In the genomic region with DNA sequence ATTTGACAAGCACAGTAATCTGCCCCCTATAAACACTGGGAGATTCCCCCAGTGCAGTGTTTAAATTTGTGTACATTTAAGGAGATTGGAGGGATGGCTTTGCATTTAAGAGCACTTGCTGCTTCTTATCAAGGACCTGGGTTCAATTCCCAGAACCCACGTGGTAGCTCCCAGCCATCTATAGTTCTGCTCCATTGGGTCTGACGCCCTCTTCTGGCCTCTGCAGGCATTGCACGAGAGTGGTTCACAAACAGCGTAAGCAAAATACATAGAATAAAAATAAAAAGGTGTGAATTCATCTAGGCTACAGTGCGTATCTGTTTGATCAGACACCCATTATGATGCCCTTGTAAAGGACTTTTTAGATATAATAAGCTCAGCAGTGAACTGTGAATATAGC, we compare ENCODE assay signal across 11 mouse cellular contexts. TPM values are rescaled to one million over a fixed set of nuclear protein-coding genes. Genes with fewer than 3 reads are reported as not detected.
DNase-seq lines count a peak whose midpoint lies in the region; ATAC-seq and TF ChIP-seq lines count a peak whose summit lies in the region.
"Had no signal": no experiment of that assay in that cellular context is flagged by ENCODE, and none has a peak within 500 bp of the region (broad histone marks: within the 10 kb centered on the region; RNA-seq: fewer than 3 reads in every experiment).

No protein-coding gene starts in this region.

- no peaks in the 10 kb centered on the region for H3K79me2 ChIP-seq in liver, adult 2 months (ENCODE audit: control insufficient read depth, insufficient read depth, low read length)

- H3K4me3 ChIP-seq in forebrain, postnatal 0 days (ENCODE audit: low read depth, low read length) = no peak overlapping the region
- no peak overlapping the region for H3K4me3 ChIP-seq in forebrain, embryonic 11.5 days (ENCODE audit: low read depth, low read length)
- no peak overlapping the region for H3K4me3 ChIP-seq in liver, adult 2 months (ENCODE audit: insufficient read depth, low read depth, low read length)
- no peak overlapping the region for H3K4me3 ChIP-seq in liver, embryonic 11.5 days (ENCODE audit: low read depth, low read length)
- H3K4me3 ChIP-seq: midbrain, embryonic 10.5 days; neural tube, embryonic 12.5 days had no signal

- H3K4me1 ChIP-seq in forebrain, postnatal 0 days (ENCODE audit: insufficient read depth) = no peaks in the 10 kb centered on the region; the same call in 1 of the 2 replicates
- H3K4me1 ChIP-seq in forebrain, embryonic 11.5 days (replicated peaks; ENCODE audit: control insufficient read depth, insufficient read depth, low read length) = no peaks in the 10 kb centered on the region; the same call in 1 of the 2 replicates
- peaks cover 13% of the 10 kb centered on the region for H3K4me1 ChIP-seq in liver, adult 2 months (ENCODE audit: control insufficient read depth, insufficient read depth, low read length)
- H3K4me1 ChIP-seq in liver, embryonic 11.5 days (replicated peaks; ENCODE audit: control insufficient read depth, insufficient read depth, low read length) = no peaks in the 10 kb centered on the region; the same call in 1 of the 2 replicates
- H3K4me1 ChIP-seq: neural tube, embryonic 12.5 days had no signal

- ATAC-seq in forebrain, postnatal 0 days = no peak
- no peak for ATAC-seq in forebrain, embryonic 11.5 days (replicated peaks; ENCODE audit: low FRiP score)
- no peak for ATAC-seq in liver, embryonic 11.5 days (replicated peaks; ENCODE audit: low FRiP score)

- peak; percentile 29; the same call in 1 of the 2 replicates for TF ChIP-seq CTCF in forebrain, postnatal 0 days (IDR thresholded peaks at IDR 0.05; ENCODE audit: low read depth)
- TF ChIP-seq CTCF in liver, adult 2 months (IDR thresholded peaks at IDR 0.05; ENCODE audit: low read depth, low read length) = peak; percentile 59

- no peak overlapping the region for H3K9ac ChIP-seq in forebrain, postnatal 0 days
- H3K9ac ChIP-seq in forebrain, embryonic 11.5 days (ENCODE audit: low read length) = no peak overlapping the region
- H3K9ac ChIP-seq in liver, adult 2 months (ENCODE audit: low read depth, low read length) = no peak overlapping the region
- H3K9ac ChIP-seq in liver, embryonic 11.5 days (ENCODE audit: low read depth, low read length) = no peak overlapping the region
- H3K9ac ChIP-seq: neural tube, embryonic 12.5 days had no signal

- DNase-seq in forebrain, postnatal 0 days = no peak
- no peak for DNase-seq in forebrain, embryonic 11.5 days (ENCODE audit: low spot score)
- no peak for DNase-seq in liver, adult 2 months (ENCODE audit: extremely low read depth, low read depth, low spot score)
- no peak for DNase-seq in liver, embryonic 11.5 days (ENCODE audit: low spot score)
- DNase-seq in A20 (ENCODE audit: low read depth, low spot score) (peak; percentile 64), ZHBTc4 (ENCODE audit: low read depth, low spot score) (peak; percentile 75)
- no peak for DNase-seq in frontal cortex, postnatal 14 days (ENCODE audit: low spot score in 2 of 2)
- no peak for DNase-seq in Muller cell, postnatal 12 days (ENCODE audit: inconsistent ontology term)
- DNase-seq: adrenal gland, adult 2 months had no signal

- TF ChIP-seq POLR2A in liver, adult 2 months (IDR thresholded peaks at IDR 0.05; ENCODE audit: extremely low read depth, insufficient read depth, low read length) = no peak

- H3K36me3 ChIP-seq in forebrain, postnatal 0 days (ENCODE audit: insufficient read depth) = no peaks in the 10 kb centered on the region
- no peaks in the 10 kb centered on the region for H3K36me3 ChIP-seq in forebrain, embryonic 11.5 days (ENCODE audit: control insufficient read depth, insufficient read depth, low read length)
- H3K36me3 ChIP-seq in liver, adult 2 months (ENCODE audit: control insufficient read depth, insufficient read depth, low read length) = no peaks in the 10 kb centered on the region
- no peaks in the 10 kb centered on the region for H3K36me3 ChIP-seq in liver, embryonic 11.5 days (ENCODE audit: control insufficient read depth, insufficient read depth, low read length)
- H3K36me3 ChIP-seq: midbrain, embryonic 10.5 days; neural tube, embryonic 12.5 days had no signal

- no peak overlapping the region for H3K4me2 ChIP-seq in forebrain, postnatal 0 days (ENCODE audit: low read depth)
- H3K4me2 ChIP-seq in forebrain, embryonic 11.5 days (ENCODE audit: low read depth, low read length, severe bottlenecking) = no peak overlapping the region
- H3K4me2 ChIP-seq in liver, embryonic 11.5 days = no peak overlapping the region
- H3K4me2 ChIP-seq: neural tube, embryonic 12.5 days had no signal

- H3K27ac ChIP-seq in forebrain, postnatal 0 days (ENCODE audit: low read depth, low read length) = no peak overlapping the region
- no peak overlapping the region for H3K27ac ChIP-seq in forebrain, embryonic 11.5 days (ENCODE audit: low read depth, low read length)
- H3K27ac ChIP-seq in liver, adult 2 months (replicated peaks; ENCODE audit: insufficient read depth, low read depth, low read length) = no peak overlapping the region
- no peak overlapping the region for H3K27ac ChIP-seq in liver, embryonic 11.5 days (ENCODE audit: low read depth, low read length)
- H3K27ac ChIP-seq: midbrain, embryonic 10.5 days; neural tube, embryonic 12.5 days had no signal

- no peaks in the 10 kb centered on the region for H3K27me3 ChIP-seq in forebrain, postnatal 0 days (ENCODE audit: insufficient read depth, low read length)
- no peaks in the 10 kb centered on the region for H3K27me3 ChIP-seq in forebrain, embryonic 11.5 days (ENCODE audit: control insufficient read depth, insufficient read depth, low read length)
- H3K27me3 ChIP-seq in liver, adult 2 months (ENCODE audit: control insufficient read depth, insufficient read depth, low read length) = no peaks in the 10 kb centered on the region
- H3K27me3 ChIP-seq in liver, embryonic 11.5 days (replicated peaks; ENCODE audit: control insufficient read depth, insufficient read depth, low read length) = no peaks in the 10 kb centered on the region
- H3K27me3 ChIP-seq: neural tube, embryonic 12.5 days had no signal

- H3K9me3 ChIP-seq in forebrain, postnatal 0 days (ENCODE audit: low read length) = no peaks in the 10 kb centered on the region
- H3K9me3 ChIP-seq in forebrain, embryonic 11.5 days (ENCODE audit: control insufficient read depth, low read length) = no peaks in the 10 kb centered on the region
- no peaks in the 10 kb centered on the region for H3K9me3 ChIP-seq in liver, embryonic 11.5 days (ENCODE audit: control insufficient read depth, low read length)
- H3K9me3 ChIP-seq: midbrain, embryonic 10.5 days; neural tube, embryonic 12.5 days had no signal

- WGBS in forebrain, postnatal 0 days = 64% methylated on average over 5 of the region's 5 CpGs
- WGBS in forebrain, embryonic 11.5 days = 65% methylated on average over 5 of the region's 5 CpGs
- WGBS in liver, adult 2 months = 79% methylated on average over 5 of the region's 5 CpGs
- 61% methylated on average over 5 of the region's 5 CpGs for WGBS in liver, embryonic 11.5 days

RNA-seq across cellular contexts. Expression of a gene that starts 55.3 kb away (rescaled TPM):
- 40.9 and 43.6 TPM in 2 replicates for total RNA-seq in forebrain, postnatal 0 days (2014; rRNA removed)
- polyA plus RNA-seq in forebrain, postnatal 0 days (2015; fragmentation: Nextera tagmentation; extraction: Ambion mirVana) = 31.6 and 36.3 TPM in 2 replicates
- polyA plus RNA-seq in forebrain, embryonic 11.5 days (2014; fragmentation: Nextera tagmentation; extraction: Ambion mirVana) = 29.5 and 32.7 TPM in 2 replicates
- total RNA-seq in liver, adult 2 months (2014; rRNA removed) = 15.4 and 16.4 TPM in 2 replicates
- 12.2 and 12.8 TPM in 2 replicates for polyA plus RNA-seq in liver, adult 2 months (2012; rRNA removed)
- polyA plus RNA-seq in liver, embryonic 11.5 days (2014; fragmentation: Nextera tagmentation; extraction: Ambion mirVana) = 27.9 and 30.3 TPM in 2 replicates

Comparison
In these comparisons a context has a peak if more than half of its experiments do, and no peak if none do; other contexts are left out.
1. DNase-seq: peak in A20 (single experiment) and ZHBTc4 (single experiment); none in forebrain, postnatal 0 days (single experiment), forebrain, embryonic 11.5 days (single experiment), liver, adult 2 months (single experiment), liver, embryonic 11.5 days (single experiment), frontal cortex, postnatal 14 days (0 of 2) and Muller cell, postnatal 12 days (single experiment).